Mouse (Mus musculus) adrenal gland, postnatal 10 days (tissue): ENCODE results near the gene Olfr763. TPM values are rescaled to one million over a fixed set of nuclear protein-coding genes. Genes with fewer than 3 reads are reported as not detected.
"Not testable (repeated sequence)": the region's sequence is repeated elsewhere in the genome, so short reads cannot be mapped to it uniquely, and the experiment has no call there.

Experiments
- DNase-seq: peaks from one replicate; pipeline ENCODE4 v3.0.0; 2021; ENCODE audit warnings: mixed read lengths
- long read RNA-seq, 2 experiments: library from polyadenylated mRNA; stranded (forward); transcript quantifications; one replicate each; pipeline ENCODE4 v2.0.0; 2021
- total RNA-seq, 2 experiments: library from RNA; stranded (reverse); gene quantifications; 2 replicates each; pipeline ENCODE4 v1.2.3; 2021

Gene Olfr763
- total RNA-seq = not detected
- long read RNA-seq, experiment 1 = 0 reads
- long read RNA-seq, experiment 2 = 0 reads

DNA sequence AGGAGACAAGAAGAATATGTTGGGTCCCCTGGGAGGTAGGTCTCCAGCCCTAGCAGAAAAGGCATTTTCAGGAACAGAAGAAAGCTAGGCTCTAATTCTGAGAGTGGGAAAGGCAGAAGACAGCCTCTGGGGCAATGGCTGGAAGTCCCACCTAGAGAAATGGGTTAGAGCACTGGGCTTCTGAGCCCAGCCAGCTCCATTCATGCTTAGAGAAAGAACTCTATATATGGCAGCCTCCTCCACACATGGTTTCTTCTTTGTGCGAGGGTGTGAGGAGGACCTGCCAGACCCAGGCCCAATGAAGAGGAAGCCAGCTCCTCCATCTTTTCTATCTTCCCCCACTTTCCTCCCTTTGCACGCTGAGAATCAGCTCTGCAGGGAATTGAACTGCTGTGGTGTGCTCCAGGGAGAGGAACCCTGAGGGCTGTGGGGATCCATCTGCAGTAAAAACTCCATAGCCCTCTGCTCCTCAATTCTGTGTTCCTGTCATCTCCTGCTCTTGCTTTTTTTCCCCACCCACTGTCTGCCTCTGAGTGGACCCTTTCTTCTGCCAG, at the start of gene Olfr763:
Gene Olfr763 (plus strand): TSS at position 504 of the 554 bp plus-strand sequence.
- DNase-seq = no peak

DNA sequence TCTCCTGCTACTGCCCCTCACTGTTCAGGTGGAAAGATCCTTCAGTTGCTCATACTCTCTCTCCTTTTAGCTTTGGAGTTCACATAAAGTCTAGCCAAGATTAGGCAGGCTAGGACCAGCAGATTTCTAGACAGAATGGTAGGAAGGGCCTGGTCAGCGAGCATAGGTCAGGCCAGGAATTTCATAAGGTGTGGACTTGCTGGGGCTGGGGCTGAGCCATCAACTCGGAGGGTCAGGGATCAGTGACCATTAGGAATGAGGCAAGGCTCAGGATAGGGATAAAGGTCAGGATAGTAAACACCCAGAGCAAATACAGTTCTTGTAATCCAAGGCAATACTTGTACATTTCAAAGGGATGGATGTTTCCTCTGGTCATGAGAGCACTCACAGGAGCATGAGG, 45.6 kb upstream of the Olfr763 start:
- DNase-seq = no peak

DNA sequence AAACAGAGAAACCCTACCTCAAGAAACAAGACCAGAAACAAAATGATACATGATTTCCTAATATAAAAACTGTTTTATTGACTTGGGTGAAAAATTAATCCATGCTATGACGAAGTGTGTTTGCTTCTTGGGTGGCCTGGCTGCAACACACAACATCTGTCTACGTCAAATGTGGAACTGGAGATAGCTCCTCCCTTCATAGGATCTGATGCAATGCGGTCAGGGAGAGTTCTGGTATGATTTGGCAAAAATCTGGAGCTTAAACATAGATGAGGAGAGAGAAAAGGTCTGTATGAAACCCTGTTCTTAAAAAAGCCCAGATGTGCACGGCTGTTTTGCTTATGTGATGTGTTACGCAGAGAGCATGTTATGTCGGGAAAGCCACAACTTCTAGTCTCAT, 44.7 kb upstream of the Olfr763 start:
- DNase-seq = no peak

DNA sequence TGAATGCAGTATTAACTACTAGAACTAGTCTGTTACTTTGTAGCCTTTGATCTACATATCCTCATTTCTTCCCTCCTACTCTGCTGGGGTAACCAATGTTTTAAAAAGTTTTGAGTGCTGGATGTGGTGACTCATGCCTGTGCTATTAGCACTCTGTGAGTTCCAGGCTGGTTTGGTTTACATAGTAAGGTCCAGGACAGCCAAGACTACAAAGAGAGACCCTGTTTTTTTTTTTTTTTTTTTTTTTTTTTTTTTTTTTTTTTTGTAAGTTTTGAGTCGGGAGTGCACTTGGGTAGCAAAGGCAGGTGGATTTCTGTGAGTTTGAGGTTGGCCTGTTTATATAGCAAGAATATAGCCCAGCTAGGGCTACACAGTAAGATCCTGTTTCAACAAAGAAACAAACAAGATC, 42.2 kb upstream of the Olfr763 start:
- no peak for DNase-seq

DNA sequence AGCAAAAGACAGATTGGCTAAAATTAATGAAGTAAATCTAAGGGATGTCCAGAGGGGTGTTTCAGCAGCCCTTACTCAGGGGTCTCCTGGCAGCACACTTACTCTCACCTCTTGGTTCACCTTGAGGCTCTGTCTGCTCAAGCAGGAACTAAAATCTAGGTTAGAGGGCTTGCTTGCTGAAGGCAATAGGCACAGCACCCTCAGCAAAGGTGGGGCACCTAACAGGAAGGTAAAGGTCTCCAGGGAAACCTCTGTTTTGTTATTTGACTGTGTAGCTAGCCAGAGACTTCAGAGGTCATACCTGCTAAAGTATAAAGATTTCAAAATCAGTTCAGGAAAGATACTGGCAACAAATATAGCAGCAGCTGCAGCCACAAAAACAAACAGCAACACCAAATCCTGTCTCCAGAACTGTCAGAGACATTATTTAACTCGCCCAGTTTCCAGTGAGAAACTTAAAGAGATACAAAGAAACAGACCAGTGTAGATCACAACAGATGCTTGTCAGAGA, 39.8 kb upstream of the Olfr763 start:
- DNase-seq = no peak

DNA sequence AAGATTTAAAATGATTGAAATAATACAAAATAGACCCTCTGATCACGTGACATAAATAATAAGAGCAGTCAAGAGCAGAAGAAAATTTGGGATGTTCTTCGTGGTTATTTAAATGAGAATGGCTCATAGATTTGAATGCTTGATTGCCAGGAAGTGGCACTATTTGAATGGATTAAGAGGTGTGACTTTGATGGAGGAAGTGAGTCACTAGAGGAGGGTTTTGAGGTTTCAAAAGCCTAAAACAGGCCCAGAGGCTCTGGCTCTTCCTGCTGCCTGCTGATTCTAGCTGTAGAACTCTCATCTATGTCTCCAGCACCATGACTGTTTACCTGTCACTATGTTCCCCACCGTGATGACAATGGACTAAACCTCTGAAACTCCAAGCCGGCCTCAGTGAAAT, 37.8 kb upstream of the Olfr763 start:
- no peak for DNase-seq

DNA sequence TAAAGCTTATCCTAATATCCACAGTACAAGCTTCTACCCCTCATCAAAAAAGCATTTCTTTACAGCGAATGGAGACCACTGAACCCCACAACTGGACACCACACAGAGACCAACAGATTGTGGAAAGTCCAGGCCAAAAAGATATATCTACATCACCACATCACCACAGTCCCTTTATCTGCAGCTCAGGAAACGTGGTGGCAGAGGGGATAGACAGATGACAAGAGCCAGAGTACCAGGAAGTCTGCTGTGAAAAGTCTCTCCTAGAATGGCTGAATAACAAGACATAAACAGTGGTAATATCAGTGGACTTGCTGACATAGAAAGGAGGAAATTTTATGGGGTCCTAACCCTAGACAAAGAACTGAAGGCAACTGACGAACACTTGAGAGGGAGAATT, 34.2 kb upstream of the Olfr763 start:
- no peak for DNase-seq

DNA sequence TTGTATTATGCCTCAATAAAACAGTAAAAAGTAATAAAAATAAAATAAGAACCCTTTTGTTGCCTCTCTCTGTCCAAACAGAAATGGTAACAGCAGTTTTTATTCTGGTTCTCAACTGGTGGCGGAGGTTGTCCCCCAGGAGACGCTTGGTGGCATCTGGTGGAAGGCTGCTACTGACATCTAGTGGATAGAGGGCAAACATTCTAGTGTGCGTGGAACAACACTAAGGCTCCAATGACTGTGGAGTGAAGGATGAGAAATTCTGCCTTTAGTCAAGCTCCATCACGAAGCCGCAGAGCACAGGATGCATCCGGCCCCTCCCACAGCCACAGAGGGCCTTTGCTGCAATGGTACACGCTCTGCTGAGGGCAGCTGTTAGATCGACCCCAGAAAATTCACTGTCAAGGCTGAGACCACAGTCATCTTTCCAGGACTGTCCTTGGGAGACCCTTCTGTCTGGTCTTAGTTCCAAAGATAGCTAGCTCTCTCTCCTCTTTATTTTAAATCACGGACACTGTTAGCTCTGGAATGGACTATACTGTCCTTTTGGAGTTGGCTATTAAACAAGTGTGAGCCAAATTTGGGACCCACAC, 33.0 kb upstream of the Olfr763 start:
- DNase-seq = peak; percentile 60

DNA sequence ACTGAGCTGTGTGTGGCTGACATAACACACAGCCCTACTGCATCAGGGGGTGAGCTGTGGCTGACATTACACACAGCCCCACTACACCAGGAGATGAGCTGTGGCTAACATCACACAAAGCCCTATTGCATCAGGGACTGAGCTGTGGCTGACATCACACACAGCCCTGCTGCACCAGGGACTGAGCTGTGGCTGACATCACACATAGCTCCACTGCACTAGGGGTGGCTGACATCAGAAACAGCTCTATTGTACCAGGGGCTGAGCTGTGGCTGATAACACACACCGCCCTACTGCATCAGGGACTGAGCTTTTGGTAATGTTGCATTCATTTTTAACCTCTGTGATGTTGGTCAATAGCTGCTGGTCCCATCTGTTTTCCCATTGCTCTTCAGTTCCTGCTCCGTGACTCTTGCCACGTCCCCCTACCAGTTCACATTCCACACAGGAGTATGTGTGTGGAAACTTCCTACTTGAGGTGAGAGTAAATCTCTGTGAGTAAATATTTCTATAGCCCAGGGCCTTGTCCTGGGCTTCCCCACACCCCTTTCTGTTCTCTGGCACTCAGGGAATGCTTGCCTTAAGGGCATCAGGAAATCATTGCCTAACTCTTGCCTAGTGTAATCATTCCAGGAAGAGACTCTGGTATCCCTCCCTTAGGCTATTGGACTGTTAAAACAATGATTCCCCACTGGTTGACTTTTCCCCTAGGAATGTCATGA, 29.8 kb upstream of the Olfr763 start:
- DNase-seq = no peak

DNA sequence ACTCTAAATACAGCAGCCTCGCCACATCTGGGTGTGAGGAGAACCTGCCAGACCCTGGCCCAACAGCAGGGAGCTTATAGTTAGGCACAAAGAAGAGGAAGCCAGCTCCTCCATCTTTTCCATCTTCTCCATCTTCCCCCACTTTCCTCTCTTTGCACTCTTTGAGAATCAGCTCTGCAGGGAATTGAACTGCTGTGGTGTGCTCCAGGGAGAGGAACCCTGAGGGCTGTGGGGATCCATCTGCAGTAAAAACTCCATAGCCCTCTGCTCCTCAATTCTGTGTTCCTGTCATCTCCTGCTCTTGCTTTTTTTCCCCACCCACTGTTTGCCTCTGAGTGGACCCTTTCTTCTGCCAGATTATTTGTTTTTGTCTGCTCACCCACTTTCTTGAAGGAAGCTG, 21.5 kb upstream of the Olfr763 start, which contains the start of gene Olfr9:
Gene Olfr9 (plus strand): TSS at position 301 of the 400 bp plus-strand sequence.
- DNase-seq = not testable (repeated sequence)

DNA sequence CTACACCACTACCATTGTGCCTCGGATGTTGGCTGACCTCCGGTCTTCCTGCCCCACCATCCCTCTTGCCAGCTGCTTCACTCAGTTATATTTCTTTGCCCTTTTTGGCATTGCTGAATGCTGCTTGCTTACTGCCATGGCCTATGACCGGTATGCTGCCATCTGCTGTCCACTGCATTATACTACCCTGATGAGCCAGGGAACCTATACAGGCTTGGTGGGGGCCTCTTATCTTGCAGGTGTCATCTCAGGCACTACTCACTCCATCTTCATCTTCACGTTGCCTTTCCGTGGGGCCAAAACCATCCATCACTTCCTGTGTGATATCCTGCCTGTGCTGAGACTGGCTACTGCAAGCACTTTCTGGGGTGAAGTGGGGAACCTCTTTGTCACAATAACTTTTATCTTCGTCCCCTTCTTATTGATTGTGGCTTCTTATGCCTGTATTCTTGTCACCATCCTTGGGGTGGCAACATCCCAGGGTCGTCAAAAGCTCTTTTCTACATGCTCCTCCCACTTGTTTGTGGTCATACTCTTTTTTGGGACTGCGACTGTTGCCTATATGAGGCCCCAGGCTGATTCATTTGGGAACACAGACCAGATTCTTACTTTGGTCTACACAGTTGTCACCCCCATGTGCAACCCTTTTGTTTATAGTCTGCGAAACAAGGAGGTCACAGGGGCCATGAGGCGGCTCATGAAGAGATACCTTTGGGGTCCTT, 20.3 kb upstream of the Olfr763 start:
- DNase-seq = not testable (repeated sequence)

DNA sequence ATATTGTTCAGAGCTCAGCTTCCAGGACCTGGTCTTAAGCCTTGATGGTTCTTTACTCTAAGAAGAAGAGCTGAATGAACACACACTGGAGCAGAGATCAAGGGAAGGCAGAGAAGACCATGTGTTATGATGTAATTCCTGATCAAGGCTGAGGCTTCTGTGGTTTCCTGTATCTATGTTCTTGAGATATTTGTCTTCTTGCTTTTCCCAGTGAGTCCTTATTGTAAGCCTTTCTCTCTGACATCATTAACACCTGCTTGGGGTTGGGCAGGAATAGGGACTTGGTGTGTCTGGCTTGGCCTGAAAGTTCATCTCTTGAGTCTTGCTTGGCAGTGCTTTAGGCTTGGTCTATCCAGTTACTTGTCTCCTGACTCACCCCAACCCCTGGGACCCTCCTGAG, 19.6 kb upstream of the Olfr763 start:
- DNase-seq = no peak

DNA sequence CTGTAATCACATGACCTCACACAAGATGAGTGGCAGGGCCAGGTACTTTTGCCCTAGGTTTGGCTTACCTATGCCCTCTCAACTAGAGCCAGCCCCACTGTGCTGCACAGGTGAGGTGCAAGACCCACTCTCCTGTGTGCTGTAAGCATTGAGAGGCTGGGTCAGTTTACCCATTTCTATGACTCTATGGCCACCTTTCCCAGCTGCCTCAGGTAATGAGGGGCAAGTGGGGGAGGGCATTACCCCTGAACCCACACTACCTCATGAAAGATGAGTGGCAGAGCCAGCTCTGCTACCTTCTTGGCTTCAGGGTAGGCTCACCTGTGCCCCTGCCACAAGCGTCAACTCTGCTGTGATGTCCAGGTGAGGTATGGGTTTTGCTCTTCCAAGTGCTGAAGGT, 14.8 kb upstream of the Olfr763 start:
- DNase-seq = no peak

DNA sequence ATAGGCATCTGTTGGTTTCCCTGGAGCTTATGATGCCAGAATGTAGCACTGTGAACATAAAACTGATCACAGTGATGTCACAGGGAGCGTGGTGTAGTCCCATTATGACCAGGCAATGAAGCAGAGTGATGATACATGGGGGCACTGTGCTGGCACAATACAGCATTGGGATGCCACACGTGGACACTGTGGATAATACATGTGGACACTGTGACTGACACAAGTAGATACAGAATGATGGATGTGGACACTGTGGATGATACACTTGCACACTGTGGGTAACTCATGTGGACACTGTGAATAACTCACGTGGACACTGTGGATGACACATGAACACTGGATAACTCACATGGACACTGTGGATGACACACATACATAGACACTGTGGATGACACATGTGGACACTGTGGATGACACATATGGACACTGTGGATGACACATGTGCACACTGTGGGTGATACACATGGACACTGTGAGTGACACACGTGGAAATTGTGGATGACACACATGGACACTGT, 14.0 kb upstream of the Olfr763 start:
- no peak for DNase-seq

DNA sequence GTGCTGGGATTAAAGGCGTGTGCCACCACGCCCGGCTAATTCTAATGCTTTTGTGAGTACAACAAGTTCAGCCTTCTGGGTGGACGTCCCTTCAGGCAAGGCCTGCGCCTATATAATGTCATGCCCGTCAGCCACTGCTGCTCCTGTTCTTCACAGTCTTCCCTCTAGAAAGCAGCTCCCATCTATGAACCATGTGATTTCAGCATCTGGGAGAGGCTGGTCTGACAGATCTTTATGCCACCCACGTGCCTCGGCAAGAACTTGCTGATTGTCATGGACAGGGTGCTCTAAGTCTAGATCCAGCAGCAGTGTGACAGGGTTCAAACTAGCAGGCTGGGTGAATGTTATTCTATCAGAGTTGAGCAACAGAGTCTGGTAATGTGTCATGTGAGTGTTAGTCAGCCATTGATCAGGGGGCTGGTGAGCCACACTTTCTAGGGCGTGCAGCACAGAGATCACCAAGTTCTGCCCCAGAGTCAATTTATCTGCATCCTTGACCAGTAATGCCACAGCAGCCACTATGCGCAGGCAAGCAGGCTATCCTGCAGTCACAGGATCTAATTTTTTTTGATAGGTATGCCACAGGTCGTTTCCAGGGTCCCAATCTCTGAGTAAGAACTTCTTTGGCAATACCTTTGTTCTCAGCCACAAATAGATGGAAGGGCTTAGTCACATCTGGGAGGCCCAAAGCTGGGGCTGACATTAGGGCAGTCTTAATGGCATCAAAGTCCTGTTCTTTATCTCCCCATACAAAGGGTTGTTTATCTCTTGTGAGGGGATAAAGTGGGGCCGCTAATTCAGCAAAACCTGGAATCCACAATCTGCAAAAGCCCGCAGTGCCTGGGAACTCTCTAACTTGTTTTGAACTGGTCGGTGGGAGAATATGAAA, 6.3 kb upstream of the Olfr763 start:
- no peak for DNase-seq

DNA sequence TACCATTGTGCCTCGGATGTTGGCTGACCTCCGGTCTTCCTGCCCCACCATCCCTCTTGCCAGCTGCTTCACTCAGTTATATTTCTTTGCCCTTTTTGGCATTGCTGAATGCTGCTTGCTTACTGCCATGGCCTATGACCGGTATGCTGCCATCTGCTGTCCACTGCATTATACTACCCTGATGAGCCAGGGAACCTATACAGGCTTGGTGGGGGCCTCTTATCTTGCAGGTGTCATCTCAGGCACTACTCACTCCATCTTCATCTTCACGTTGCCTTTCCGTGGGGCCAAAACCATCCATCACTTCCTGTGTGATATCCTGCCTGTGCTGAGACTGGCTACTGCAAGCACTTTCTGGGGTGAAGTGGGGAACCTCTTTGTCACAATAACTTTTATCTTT, 920 bp downstream of the Olfr763 start:
- DNase-seq = not testable (repeated sequence)

DNA sequence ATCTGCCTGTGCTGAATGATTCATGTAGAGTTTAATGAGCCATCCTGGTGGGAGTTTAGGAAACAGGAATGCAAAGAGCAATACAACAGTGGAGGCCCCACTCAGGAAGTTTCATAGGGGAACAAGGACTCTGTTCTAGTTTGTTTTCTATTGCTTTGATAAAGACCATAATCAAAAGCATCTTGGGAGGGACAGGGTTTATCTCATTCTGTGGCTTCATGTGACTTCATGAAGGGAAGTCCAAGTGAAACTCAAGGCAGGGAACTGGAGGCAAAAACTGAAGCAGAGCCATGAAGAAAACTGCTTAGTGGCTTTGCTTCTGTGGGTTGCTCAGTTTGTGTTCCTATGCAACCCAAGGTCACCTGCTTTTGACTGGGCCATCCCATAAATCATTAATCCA, 3.9 kb downstream of the Olfr763 start:
- DNase-seq = no peak

DNA sequence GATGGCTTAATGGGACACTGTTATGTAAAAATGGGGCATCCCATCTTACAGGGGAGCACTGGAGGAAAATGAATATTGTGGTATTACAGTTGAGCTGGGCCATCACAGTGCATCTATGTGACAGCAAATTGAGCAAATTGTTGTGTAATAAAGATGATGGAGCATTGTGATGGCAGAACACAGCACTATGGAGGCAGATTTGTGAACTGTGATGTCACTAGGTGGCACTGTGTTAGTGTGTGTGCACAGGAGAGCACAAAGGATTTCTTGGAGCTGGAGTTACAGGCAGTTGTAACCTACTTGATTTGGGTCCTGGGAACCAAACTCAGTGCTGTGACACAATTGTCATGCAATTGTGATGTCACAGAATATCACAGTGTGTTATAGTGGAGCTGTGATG, 12.7 kb downstream of the Olfr763 start:
- no peak for DNase-seq

DNA sequence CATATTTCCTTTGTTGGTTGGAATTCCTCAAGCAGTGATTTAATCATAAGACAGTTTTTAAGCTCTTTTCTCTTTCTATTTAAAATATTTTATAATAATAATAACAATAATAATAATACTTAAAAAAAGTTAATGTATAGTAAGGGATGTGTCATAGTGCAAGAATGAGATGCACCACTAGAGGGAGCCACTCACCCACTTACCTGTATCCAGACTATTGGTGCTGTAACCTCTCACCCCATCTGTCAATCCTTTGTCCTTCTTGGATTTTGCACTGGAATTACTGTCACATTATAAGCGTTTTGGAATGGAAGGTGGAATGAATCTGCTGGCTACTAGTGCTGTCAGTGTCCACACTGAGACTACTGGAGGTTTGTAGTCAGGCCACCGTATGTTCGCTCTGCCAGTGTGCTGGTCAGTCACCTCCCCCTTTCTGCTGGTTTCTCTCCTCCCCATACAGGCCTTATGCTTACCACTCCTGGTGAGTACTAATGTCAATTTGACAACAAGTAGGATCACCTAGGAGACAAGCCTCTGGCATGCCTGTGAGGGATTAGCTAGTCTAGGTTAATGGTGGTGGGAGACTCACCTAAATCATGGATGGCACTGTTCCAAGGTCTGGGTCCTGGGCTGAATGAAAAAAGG, 15.5 kb downstream of the Olfr763 start:
- peak; percentile 62 for DNase-seq

DNA sequence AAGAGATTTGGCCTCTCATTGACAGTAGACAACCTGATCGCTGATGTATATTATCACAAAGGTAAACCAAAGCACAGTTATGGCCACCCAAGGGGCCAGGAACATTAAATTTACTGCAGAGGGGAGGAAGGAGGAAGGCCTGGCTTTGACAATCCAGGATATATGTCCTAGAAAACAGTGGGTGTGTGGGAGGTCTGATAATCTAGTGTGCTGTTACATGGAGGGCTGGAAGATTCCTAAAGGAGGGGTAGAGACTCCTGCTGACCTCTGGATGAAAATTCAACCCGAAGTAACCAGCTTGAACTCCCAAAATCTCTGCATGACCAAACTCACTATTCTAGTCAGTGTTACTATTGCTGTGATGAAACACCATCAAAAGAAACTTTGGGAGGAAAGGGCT, 17.8 kb downstream of the Olfr763 start:
- DNase-seq = no peak

DNA sequence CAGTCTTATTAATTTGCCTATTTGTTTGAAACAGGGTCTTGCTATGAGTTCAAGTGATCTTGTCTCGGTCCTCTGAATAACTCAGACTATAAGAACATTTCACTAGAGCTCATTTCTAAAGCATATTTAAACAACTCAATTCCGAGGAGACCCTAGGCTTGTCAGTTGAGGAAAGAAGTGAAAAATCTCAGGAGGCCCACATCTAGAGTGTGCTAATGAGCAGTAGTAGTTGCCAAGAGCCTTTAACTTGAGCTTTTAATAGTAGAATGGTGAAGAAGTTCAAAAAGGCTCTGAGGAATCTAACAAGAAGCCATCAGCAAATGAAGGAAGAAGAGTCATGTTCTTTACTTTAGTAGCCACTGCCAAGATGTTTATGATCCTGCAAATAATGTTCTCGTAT, 29.2 kb downstream of the Olfr763 start, which contains the start of gene Olfr764-ps1:
Gene Olfr764-ps1 (minus strand): TSS at position 101 of the 400 bp plus-strand sequence.
- no peak for DNase-seq
